Mouse (Mus musculus) midbrain, embryonic 10.5 days (tissue): Measurements from ENCODE around the gene Map3k21. TPM values are rescaled to one million over a fixed set of nuclear protein-coding genes. Genes with fewer than 3 reads are reported as not detected.
A peak's percentile ranks its signal among the peaks of the same experiment; 100 is the strongest.

Experiments used
- DNase-seq: peaks from one replicate; pipeline ENCODE4 v3.0.0-alpha.2; 2017; ENCODE audit warnings: low spot score
- H3K27ac ChIP-seq: fragments of 300-500 bp; sonication (generic); replicated peaks from 2 replicates; pipeline ENCODE4 v1.5.1; 2016; ENCODE audit warnings: mild to moderate bottlenecking
- H3K27me3 ChIP-seq: fragments of 300-500 bp; sonication (generic); 2 replicates; pipeline ENCODE4 v1.6.1; 2016; ENCODE audit warnings: low read depth, mild to moderate bottlenecking; ENCODE audit not compliant: poor library complexity, severe bottlenecking
- H3K36me3 ChIP-seq: fragments of 300-500 bp; sonication (generic); 2 replicates; pipeline ENCODE4 v1.6.1; 2016; ENCODE audit warnings: mild to moderate bottlenecking, moderate library complexity
- H3K4me1 ChIP-seq: fragments of 300-500 bp; sonication (generic); 2 replicates; pipeline ENCODE4 v1.6.1; 2016
- H3K4me3 ChIP-seq: fragments of 300-500 bp; sonication (generic); 2 replicates; pipeline ENCODE4 v1.5.1; 2016; ENCODE audit warnings: mild to moderate bottlenecking, moderate library complexity
- H3K9me3 ChIP-seq: fragments of 300-500 bp; sonication (generic); replicated peaks from 2 replicates; pipeline ENCODE4 v1.6.1; 2016; ENCODE audit warnings: mild to moderate bottlenecking
- WGBS: fragments of 180-500 bp; shearing (Covaris S2); methylation state at CpG from one replicate; pipeline ENCODE4 v1.1.7; 2016; 5-methylcytosine and 5-hydroxymethylcytosine counted together
- polyA plus RNA-seq: library from polyadenylated mRNA; unstranded; fragments of >200 nt; fragmentation: Nextera tagmentation; extraction: Ambion mirVana; gene quantifications from 2 replicates; pipeline ENCODE4 v1.2.1, GENCODE M21; 2016

Gene Map3k21
- polyA plus RNA-seq, 1 experiment from 2014 or later = not detected

DNA sequence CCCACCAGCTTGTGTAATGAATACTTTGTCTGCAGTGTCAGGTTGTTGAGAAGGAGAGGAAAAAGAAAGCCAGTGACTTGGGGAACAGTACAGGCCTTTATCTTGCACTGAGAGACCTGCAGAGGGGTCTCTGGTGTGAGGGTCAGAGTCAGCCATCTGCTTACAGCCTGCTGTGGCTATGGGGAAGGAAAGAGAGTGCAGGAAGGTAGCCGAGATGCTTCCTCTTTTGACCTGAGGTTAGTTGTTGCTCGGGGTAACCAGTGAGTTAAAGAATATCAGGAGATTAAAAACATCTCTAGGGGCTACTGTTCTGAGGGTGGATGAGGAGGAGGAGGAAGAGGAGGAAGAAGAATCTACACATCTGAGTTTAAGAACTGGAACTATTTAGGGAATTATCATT lies 77.7 kb downstream of the Map3k21 start:
- peak overlapping the region; percentile 23; the same call in 1 of the 2 replicates for H3K27ac ChIP-seq
- H3K27me3 ChIP-seq = peaks cover 14% of the 10 kb centered on the region
- peaks cover 17% of the 10 kb centered on the region for H3K4me1 ChIP-seq
- no peaks in the 10 kb centered on the region for H3K9me3 ChIP-seq
- WGBS = 62% methylated on average over 2 of the region's 2 CpGs
- no peaks in the 10 kb centered on the region for H3K36me3 ChIP-seq
- H3K4me3 ChIP-seq = no peak overlapping the region
- DNase-seq = no peak

GRCm38 (mm10) chr8:125993636-125994035 lies 83.4 kb downstream of the Map3k21 start:
- DNase-seq = no peak
- 83% methylated on average over 9 of the region's 9 CpGs for WGBS

DNA sequence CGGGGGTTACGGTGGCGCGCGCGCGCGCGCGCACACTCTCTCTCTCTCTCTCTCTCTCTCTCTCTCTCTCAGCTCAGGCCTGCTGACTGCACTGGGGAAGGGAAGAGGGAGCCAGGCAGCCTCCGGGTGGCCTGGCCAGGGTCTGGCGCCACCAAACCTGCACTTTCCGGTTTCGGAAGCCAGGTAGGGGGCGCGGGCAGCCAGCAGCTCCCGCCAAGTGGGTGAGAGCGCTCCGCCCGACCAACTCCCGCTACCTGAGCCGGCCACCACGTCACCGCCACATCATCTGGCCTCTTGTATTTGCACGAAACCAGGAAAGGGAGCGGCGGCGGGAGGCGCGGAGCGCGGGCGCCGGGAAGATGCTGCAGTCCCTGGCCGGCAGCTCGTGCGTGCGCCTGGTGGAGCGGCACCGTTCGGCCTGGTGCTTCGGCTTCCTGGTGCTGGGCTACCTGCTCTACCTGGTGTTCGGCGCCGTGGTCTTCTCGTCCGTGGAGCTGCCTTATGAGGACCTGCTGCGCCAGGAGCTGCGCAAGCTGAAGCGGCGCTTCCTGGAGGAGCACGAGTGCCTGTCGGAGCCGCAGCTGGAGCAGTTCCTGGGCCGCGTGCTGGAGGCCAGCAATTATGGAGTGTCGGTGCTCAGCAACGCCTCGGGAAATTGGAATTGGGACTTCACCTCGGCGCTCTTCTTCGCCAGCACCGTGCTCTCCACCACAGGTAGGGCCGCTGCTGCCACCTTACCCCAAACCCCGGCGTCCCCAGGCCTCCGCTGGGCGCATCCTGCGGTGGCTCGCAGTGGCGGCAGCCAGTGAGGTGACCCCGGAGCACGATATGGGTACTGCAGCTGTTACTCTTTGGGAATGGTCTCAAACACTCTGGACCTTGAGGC lies 85.1 kb downstream of the Map3k21 start, which contains the start of gene Kcnk1:
Gene Kcnk1, plus strand, starts transcription at position 70 of the 886 bp plus-strand sequence.
- under 1% methylated on average over 73 of the region's 73 CpGs for WGBS
- Histone ChIP-seq H3K27me3 (peaks cover 75% of the 10 kb centered on the region), H3K4me1 (peaks cover 27% of the 10 kb centered on the region)

More at GRCm38 (mm10) chr8:125993636-125994035, 83.4 kb downstream of the Map3k21 start:
- Histone ChIP-seq H3K4me3 (no peak overlapping the region), H3K27ac (no peak overlapping the region), H3K9me3 (no peaks in the 10 kb centered on the region), H3K4me1 (peaks cover 27% of the 10 kb centered on the region), H3K27me3 (peaks cover 67% of the 10 kb centered on the region), H3K36me3 (no peaks in the 10 kb centered on the region)

DNA sequence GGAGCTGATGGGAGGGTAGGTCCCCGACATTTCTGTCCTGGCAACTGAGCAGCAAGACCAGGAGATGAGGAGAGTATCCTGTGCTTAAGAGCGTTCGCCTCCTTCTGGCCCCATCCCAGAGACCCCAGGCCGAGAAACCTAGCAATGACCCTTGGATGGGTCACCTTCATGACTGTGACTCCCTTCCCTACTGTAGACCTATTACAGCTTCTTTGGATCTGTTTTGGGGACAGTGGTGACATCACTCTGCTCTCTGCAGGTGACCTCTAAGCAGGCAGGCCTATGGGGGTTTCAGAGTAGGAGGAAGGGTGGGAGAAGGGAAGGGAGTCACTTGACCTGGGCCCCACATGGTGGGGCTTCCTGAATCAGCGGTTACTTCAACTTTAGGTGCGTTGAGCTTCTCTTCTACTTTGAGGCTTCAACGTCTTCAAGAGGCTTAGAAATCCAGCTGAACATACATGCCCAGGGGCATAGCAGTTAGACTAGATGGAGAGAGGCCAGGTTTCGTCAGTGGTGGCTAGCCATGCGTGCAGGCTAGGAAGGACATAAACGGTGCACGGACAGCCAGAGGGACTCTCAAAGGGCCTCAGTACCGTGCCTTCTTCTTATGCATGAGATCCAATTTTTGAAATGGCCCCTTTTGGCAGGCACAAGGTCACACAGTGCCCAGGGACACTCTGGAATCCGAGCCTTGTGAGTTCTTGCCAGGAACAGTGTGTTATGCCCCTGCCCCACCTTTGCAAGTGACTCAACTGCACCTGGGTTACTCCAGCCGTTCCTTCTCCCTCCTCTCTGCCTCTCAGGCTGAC lies 86.0 kb downstream of the Map3k21 start:
- no peaks in the 10 kb centered on the region for H3K36me3 ChIP-seq
- peaks cover 75% of the 10 kb centered on the region for H3K27me3 ChIP-seq
- H3K4me1 ChIP-seq = peaks cover 27% of the 10 kb centered on the region
- H3K4me3 ChIP-seq = peak overlapping the region; percentile 69
- peak overlapping the region; percentile 75; the same call in 1 of the 2 replicates for H3K27ac ChIP-seq
- no peak for DNase-seq
- no peaks in the 10 kb centered on the region for H3K9me3 ChIP-seq
- WGBS = 12% methylated on average over 14 of the region's 14 CpGs

More for the DNA sequence above, 85.1 kb downstream of the Map3k21 start, which contains the start of gene Kcnk1:
- peak; percentile 67 for DNase-seq
- peak within 1 kb of the TSS; percentile 75 for H3K27ac ChIP-seq
- H3K36me3 ChIP-seq = no peaks in the 10 kb centered on the region
- H3K9me3 ChIP-seq = no peaks in the 10 kb centered on the region
- peak within 1 kb of the TSS; percentile 69 for H3K4me3 ChIP-seq

GRCm38 (mm10) chr8:125996980-125997379 lies 86.7 kb downstream of the Map3k21 start:
- Histone ChIP-seq H3K36me3 (no peaks in the 10 kb centered on the region), H3K9me3 (no peaks in the 10 kb centered on the region), H3K4me3 (no peak overlapping the region), H3K4me1 (peaks cover 27% of the 10 kb centered on the region), H3K27me3 (peaks cover 75% of the 10 kb centered on the region), H3K27ac (no peak overlapping the region)
- DNase-seq = no peak
- WGBS = 29% methylated on average over 6 of the region's 6 CpGs

Other genes starting within 250 kb of the Map3k21 start
- 7.8 and 8.0 TPM in 2 replicates for gene Map10, start 240.6 kb upstream of the Map3k21 start, polyA plus RNA-seq
- 18.4 and 19.7 TPM in 2 replicates for gene Ntpcr, start 180.5 kb upstream of the Map3k21 start, polyA plus RNA-seq
- 0.11 and 0.24 TPM in 2 replicates for gene Pcnx2, start 12.1 kb upstream of the Map3k21 start, polyA plus RNA-seq
- gene Kcnk1, start 84.7 kb downstream of the Map3k21 start, polyA plus RNA-seq = 3.8 and 5.2 TPM in 2 replicates